In the genomic region with DNA sequence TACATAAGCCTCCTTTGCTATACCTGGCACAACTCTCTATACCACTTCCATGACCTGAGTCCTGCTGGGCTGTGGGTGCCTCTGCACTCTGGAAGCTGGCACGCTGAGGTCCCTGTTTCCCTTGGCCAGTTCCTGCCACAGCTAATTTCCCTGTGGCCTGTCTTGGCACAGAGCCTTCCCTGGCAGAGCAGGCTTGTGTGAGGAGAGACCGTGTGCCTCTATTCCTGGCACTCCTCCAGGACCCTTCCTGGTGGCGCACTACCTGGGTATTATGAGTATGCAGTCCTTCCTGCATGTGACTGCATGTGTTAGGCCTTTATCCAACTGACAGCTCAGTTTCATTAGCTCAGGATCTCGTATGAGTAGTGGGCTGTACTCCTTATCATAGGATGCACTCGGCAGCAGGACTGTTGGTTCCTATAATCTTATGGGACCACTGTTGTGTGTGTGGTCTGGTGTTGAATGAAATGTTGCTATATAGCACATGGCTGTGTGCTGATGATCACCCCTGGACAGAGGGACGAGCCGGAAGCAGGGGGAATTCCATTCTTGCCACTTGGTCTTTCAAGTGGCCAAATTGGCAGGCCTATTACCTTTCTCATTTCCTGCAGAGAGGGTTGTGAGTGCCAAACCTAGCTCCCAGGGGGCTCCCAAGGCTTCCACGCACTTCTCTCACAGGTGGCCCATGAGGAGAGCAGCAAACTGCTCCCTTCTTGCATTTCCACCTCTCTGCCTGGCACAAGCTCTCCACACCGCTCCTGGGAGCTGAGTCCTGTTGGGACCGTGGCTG, we compare ENCODE assay signal across 13 mouse cellular contexts. TPM values are rescaled to one million over a fixed set of nuclear protein-coding genes. Genes with fewer than 3 reads are reported as not detected.
DNase-seq lines count a peak whose midpoint lies in the region; ATAC-seq lines count a peak whose summit lies in the region.
"Had no signal": no experiment of that assay in that cellular context is flagged by ENCODE, and none has a peak within 500 bp of the region (broad histone marks: within the 10 kb centered on the region; RNA-seq: fewer than 3 reads in every experiment).

No protein-coding gene starts in this region.

- 66% methylated on average over 10 of the region's 10 CpGs for WGBS in heart, embryonic 12.5 days
- 40% methylated on average over 10 of the region's 10 CpGs for WGBS in limb, embryonic 15.5 days
- 77% methylated on average over 10 of the region's 10 CpGs for WGBS in hindbrain, embryonic 12.5 days

- H3K27ac ChIP-seq in heart, embryonic 12.5 days (ENCODE audit: poor library complexity, severe bottlenecking) = no peak overlapping the region
- H3K27ac ChIP-seq in limb, embryonic 15.5 days = no peak overlapping the region
- no peak overlapping the region for H3K27ac ChIP-seq in hindbrain, embryonic 12.5 days
- H3K27ac ChIP-seq: neural tube, embryonic 15.5 days had no signal

- peaks cover 2% of the 10 kb centered on the region; the same call in 1 of the 2 replicates for H3K4me1 ChIP-seq in heart, embryonic 12.5 days (replicated peaks)
- peaks cover 22% of the 10 kb centered on the region for H3K4me1 ChIP-seq in limb, embryonic 15.5 days
- peaks cover 3% of the 10 kb centered on the region; the same call in 1 of the 2 replicates for H3K4me1 ChIP-seq in hindbrain, embryonic 12.5 days

- H3K36me3 ChIP-seq in heart, embryonic 12.5 days = no peaks in the 10 kb centered on the region
- H3K36me3 ChIP-seq in limb, embryonic 15.5 days = no peaks in the 10 kb centered on the region
- no peaks in the 10 kb centered on the region for H3K36me3 ChIP-seq in hindbrain, embryonic 12.5 days
- H3K36me3 ChIP-seq: neural tube, embryonic 15.5 days had no signal

- no peaks in the 10 kb centered on the region for H3K9me3 ChIP-seq in heart, embryonic 12.5 days (replicated peaks)
- H3K9me3 ChIP-seq in limb, embryonic 15.5 days = no peaks in the 10 kb centered on the region
- H3K9me3 ChIP-seq in hindbrain, embryonic 12.5 days (replicated peaks) = no peaks in the 10 kb centered on the region
- H3K9me3 ChIP-seq: neural tube, embryonic 15.5 days had no signal

- no peak overlapping the region for H3K4me3 ChIP-seq in heart, embryonic 12.5 days
- no peak overlapping the region for H3K4me3 ChIP-seq in limb, embryonic 15.5 days
- H3K4me3 ChIP-seq in hindbrain, embryonic 12.5 days = no peak overlapping the region
- H3K4me3 ChIP-seq: neural tube, embryonic 15.5 days had no signal

- H3K4me2 ChIP-seq in heart, embryonic 12.5 days = no peak overlapping the region
- H3K4me2 ChIP-seq in limb, embryonic 15.5 days = no peak overlapping the region
- H3K4me2 ChIP-seq in hindbrain, embryonic 12.5 days (replicated peaks) = no peak overlapping the region
- H3K4me2 ChIP-seq: neural tube, embryonic 15.5 days had no signal

- H3K27me3 ChIP-seq in heart, embryonic 12.5 days (replicated peaks) = peaks cover 40% of the 10 kb centered on the region
- H3K27me3 ChIP-seq in limb, embryonic 15.5 days = peaks cover 21% of the 10 kb centered on the region
- H3K27me3 ChIP-seq in hindbrain, embryonic 12.5 days = peaks cover 10% of the 10 kb centered on the region
- H3K27me3 ChIP-seq: Patski had no signal

- no peak for ATAC-seq in heart, embryonic 12.5 days (ENCODE audit: insufficient number of reproducible peaks, low FRiP score)
- ATAC-seq in limb, embryonic 15.5 days (ENCODE audit: insufficient number of reproducible peaks, low FRiP score, low TSS enrichment, low read depth) = peak; percentile 41; the same call in 1 of the 2 replicates
- no peak for ATAC-seq in inflammation-experienced regulatory T-cells, adult 6 months
- ATAC-seq in hindbrain, embryonic 12.5 days (ENCODE audit: low FRiP score) = no peak
- ATAC-seq: Patski had no signal

- H3K9ac ChIP-seq in heart, embryonic 12.5 days = no peak overlapping the region
- H3K9ac ChIP-seq in limb, embryonic 15.5 days = no peak overlapping the region
- no peak overlapping the region for H3K9ac ChIP-seq in hindbrain, embryonic 12.5 days
- H3K9ac ChIP-seq: neural tube, embryonic 15.5 days had no signal

- DNase-seq in heart, postnatal 4 days = peak; percentile 53
- peak; percentile 33 for DNase-seq in 416B (ENCODE audit: low read depth)
- DNase-seq in adipocyte (ENCODE audit: low spot score) = peak; percentile 33
- DNase-seq: embryo, embryonic 11 days; layer of hippocampus, adult 9-11 months had no signal

RNA-seq across cellular contexts. Expression of a gene that starts 17.1 kb away (rescaled TPM):
- not detected for total RNA-seq in heart, postnatal 4 days (2021)
- polyA plus RNA-seq in heart, embryonic 12.5 days (2016; fragmentation: Nextera tagmentation; extraction: Ambion mirVana) = not detected in 2 replicates
- polyA plus RNA-seq in limb, embryonic 15.5 days (2015; fragmentation: Nextera tagmentation; extraction: Ambion mirVana) = 0.06 and 0.10 TPM in 2 replicates
- not detected for polyA plus RNA-seq in inflammation-experienced regulatory T-cells, adult 6 months (2017; shearing (Covaris generic))
- polyA plus RNA-seq in hindbrain, embryonic 12.5 days (2016; fragmentation: Nextera tagmentation; extraction: Ambion mirVana) = 0.17 and 0.22 TPM in 2 replicates
- total RNA-seq: gastrocnemius, postnatal 4 days had no signal
- polyA plus RNA-seq: Patski; testis, adult 2 months had no signal

RNA-seq across cellular contexts. Expression of a gene that starts 18.1 kb away (rescaled TPM):
- not detected for total RNA-seq in heart, postnatal 4 days (2021)
- not detected in 2 replicates for polyA plus RNA-seq in heart, embryonic 12.5 days (2016; fragmentation: Nextera tagmentation; extraction: Ambion mirVana)
- not detected in 2 replicates for polyA plus RNA-seq in limb, embryonic 15.5 days (2015; fragmentation: Nextera tagmentation; extraction: Ambion mirVana)
- polyA plus RNA-seq in inflammation-experienced regulatory T-cells, adult 6 months (2017; shearing (Covaris generic)) = not detected
- not detected in 2 replicates for polyA plus RNA-seq in hindbrain, embryonic 12.5 days (2016; fragmentation: Nextera tagmentation; extraction: Ambion mirVana)
- total RNA-seq: gastrocnemius, postnatal 4 days had no signal
- polyA plus RNA-seq: neural tube, embryonic 15.5 days; Patski; testis, adult 2 months had no signal

RNA-seq across cellular contexts. Expression of a gene that starts 24.2 kb away (rescaled TPM):
- total RNA-seq in heart, postnatal 4 days (2021) = not detected
- polyA plus RNA-seq in heart, embryonic 12.5 days (2016; fragmentation: Nextera tagmentation; extraction: Ambion mirVana) = not detected in 2 replicates
- not detected in 2 replicates for polyA plus RNA-seq in limb, embryonic 15.5 days (2015; fragmentation: Nextera tagmentation; extraction: Ambion mirVana)
- not detected for polyA plus RNA-seq in inflammation-experienced regulatory T-cells, adult 6 months (2017; shearing (Covaris generic))
- polyA plus RNA-seq in hindbrain, embryonic 12.5 days (2016; fragmentation: Nextera tagmentation; extraction: Ambion mirVana) = not detected in 2 replicates
- total RNA-seq: gastrocnemius, postnatal 4 days had no signal
- polyA plus RNA-seq: neural tube, embryonic 15.5 days; Patski; testis, adult 2 months had no signal

RNA-seq across cellular contexts. Expression of a gene that starts 28.3 kb away (rescaled TPM):
- not detected for total RNA-seq in heart, postnatal 4 days (2021)
- polyA plus RNA-seq in heart, embryonic 12.5 days (2016; fragmentation: Nextera tagmentation; extraction: Ambion mirVana) = 0.06 and 0.08 TPM in 2 replicates
- 0.09 TPM in 2 replicates for polyA plus RNA-seq in limb, embryonic 15.5 days (2015; fragmentation: Nextera tagmentation; extraction: Ambion mirVana)
- polyA plus RNA-seq in inflammation-experienced regulatory T-cells, adult 6 months (2017; shearing (Covaris generic)) = not detected
- 0.15 and 0.20 TPM in 2 replicates for polyA plus RNA-seq in hindbrain, embryonic 12.5 days (2016; fragmentation: Nextera tagmentation; extraction: Ambion mirVana)
- total RNA-seq: gastrocnemius, postnatal 4 days had no signal
- polyA plus RNA-seq: Patski; testis, adult 2 months had no signal

RNA-seq across cellular contexts. Expression of a gene that starts 33.2 kb away (rescaled TPM):
- not detected for total RNA-seq in heart, postnatal 4 days (2021)
- not detected in 2 replicates for polyA plus RNA-seq in heart, embryonic 12.5 days (2016; fragmentation: Nextera tagmentation; extraction: Ambion mirVana)
- polyA plus RNA-seq in limb, embryonic 15.5 days (2015; fragmentation: Nextera tagmentation; extraction: Ambion mirVana) = not detected in 2 replicates
- polyA plus RNA-seq in inflammation-experienced regulatory T-cells, adult 6 months (2017; shearing (Covaris generic)) = not detected
- not detected in 2 replicates for polyA plus RNA-seq in hindbrain, embryonic 12.5 days (2016; fragmentation: Nextera tagmentation; extraction: Ambion mirVana)
- total RNA-seq: gastrocnemius, postnatal 4 days had no signal
- polyA plus RNA-seq: neural tube, embryonic 15.5 days; Patski; testis, adult 2 months had no signal
